Comparison of ENCODE assay signal across 25 mouse cellular contexts in the genomic region with DNA sequence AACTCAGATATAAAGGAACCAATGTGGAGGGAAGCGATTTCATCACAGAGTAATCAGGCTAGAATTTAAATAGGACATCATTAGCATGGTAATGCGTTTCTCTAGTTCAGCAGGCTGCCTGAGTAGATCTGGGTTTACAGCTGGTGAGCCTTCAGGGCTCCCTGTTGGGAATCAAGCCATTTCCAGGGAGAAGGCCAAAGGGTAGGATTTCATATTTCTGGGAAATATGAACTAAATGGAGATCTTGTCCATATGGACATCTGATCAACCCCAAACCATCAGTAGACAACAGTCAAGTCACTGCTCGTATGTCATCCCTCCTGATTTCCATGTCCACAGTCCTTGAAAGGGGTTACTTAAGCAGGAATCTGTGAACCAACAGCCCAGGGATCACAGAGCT.
A peak's percentile ranks its signal among the peaks of the same experiment; 100 is the strongest.
DNase-seq lines count a peak whose midpoint lies in the region; ATAC-seq and TF ChIP-seq lines count a peak whose summit lies in the region.
"Had no signal": no experiment of that assay in that cellular context is flagged by ENCODE, and none has a peak within 500 bp of the region (broad histone marks: within the 10 kb centered on the region; RNA-seq: fewer than 3 reads in every experiment).

No protein-coding gene starts in this region.

- H3K27me3 ChIP-seq in hindbrain, embryonic 13.5 days: no peaks in the 10 kb centered on the region
- no peaks in the 10 kb centered on the region for H3K27me3 ChIP-seq in hindbrain, postnatal 0 days (ENCODE audit: insufficient read depth, low read length)
- H3K27me3 ChIP-seq in midbrain, embryonic 14.5 days (ENCODE audit: control insufficient read depth, insufficient read depth, low read length): 0 out of 2 replicates have a peak, but pooled peaks cover 7% of the 10 kb centered on the region
- H3K27me3 ChIP-seq in midbrain, postnatal 0 days (ENCODE audit: insufficient read depth, low read length): no peaks in the 10 kb centered on the region
- no peaks in the 10 kb centered on the region for H3K27me3 ChIP-seq in forebrain, embryonic 16.5 days (replicated peaks; ENCODE audit: control insufficient read depth, insufficient read depth, low read length)
- H3K27me3 ChIP-seq: heart, embryonic 13.5 days; liver, embryonic 15.5 days had no signal

- H3K27ac ChIP-seq in hindbrain, embryonic 13.5 days: peak overlapping the region; percentile 55
- H3K27ac ChIP-seq in hindbrain, postnatal 0 days: no peak overlapping the region
- H3K27ac ChIP-seq in midbrain, embryonic 14.5 days (replicated peaks; ENCODE audit: low read depth, low read length): peak overlapping the region; percentile 60
- H3K27ac ChIP-seq in midbrain, postnatal 0 days (ENCODE audit: low read depth, low read length): no peak overlapping the region
- peak overlapping the region; percentile 57 for H3K27ac ChIP-seq in forebrain, embryonic 16.5 days (ENCODE audit: low read length)
- H3K27ac ChIP-seq: heart, adult 2 months; heart, embryonic 13.5 days; kidney, embryonic 15.5 days; left cerebral cortex, adult 2 months; limb, embryonic 12.5 days; liver, embryonic 15.5 days; macrophage had no signal

- H3K4me1 ChIP-seq in hindbrain, embryonic 13.5 days (replicated peaks): peaks cover 28% of the 10 kb centered on the region
- peaks cover 4% of the 10 kb centered on the region; the same call in 1 of the 2 replicates for H3K4me1 ChIP-seq in hindbrain, postnatal 0 days (ENCODE audit: insufficient read depth, low read length)
- H3K4me1 ChIP-seq in midbrain, embryonic 14.5 days (ENCODE audit: control insufficient read depth, insufficient read depth, low read length): peaks cover 24% of the 10 kb centered on the region
- H3K4me1 ChIP-seq in midbrain, postnatal 0 days (ENCODE audit: insufficient read depth, low read length): 0 out of 2 replicates have a peak, but pooled peaks cover 4% of the 10 kb centered on the region
- H3K4me1 ChIP-seq in forebrain, embryonic 16.5 days (replicated peaks; ENCODE audit: control insufficient read depth, insufficient read depth, low read length): peaks cover 7% of the 10 kb centered on the region
- H3K4me1 ChIP-seq: limb, embryonic 12.5 days; liver, embryonic 15.5 days had no signal

- H3K36me3 ChIP-seq in hindbrain, embryonic 13.5 days: no peaks in the 10 kb centered on the region
- H3K36me3 ChIP-seq in hindbrain, postnatal 0 days (ENCODE audit: insufficient read depth, low read length): no peaks in the 10 kb centered on the region
- H3K36me3 ChIP-seq in midbrain, embryonic 14.5 days (ENCODE audit: control insufficient read depth, insufficient read depth, low read length): no peaks in the 10 kb centered on the region
- no peaks in the 10 kb centered on the region for H3K36me3 ChIP-seq in midbrain, postnatal 0 days (ENCODE audit: insufficient read depth, low read length)
- no peaks in the 10 kb centered on the region for H3K36me3 ChIP-seq in forebrain, embryonic 16.5 days (ENCODE audit: control insufficient read depth, insufficient read depth)
- H3K36me3 ChIP-seq: heart, embryonic 13.5 days; kidney, embryonic 15.5 days; limb, embryonic 12.5 days; liver, embryonic 15.5 days had no signal

- WGBS in hindbrain, embryonic 13.5 days: 35% methylated on average over 3 of the region's 3 CpGs
- 30% methylated on average over 3 of the region's 3 CpGs for WGBS in hindbrain, postnatal 0 days
- 22% methylated on average over 3 of the region's 3 CpGs for WGBS in midbrain, embryonic 14.5 days
- 31% methylated on average over 3 of the region's 3 CpGs for WGBS in midbrain, postnatal 0 days
- 26% methylated on average over 3 of the region's 3 CpGs for WGBS in forebrain, embryonic 16.5 days

- H3K9ac ChIP-seq in hindbrain, embryonic 13.5 days: no peak overlapping the region
- no peak overlapping the region for H3K9ac ChIP-seq in hindbrain, postnatal 0 days (replicated peaks; ENCODE audit: low read length)
- H3K9ac ChIP-seq in midbrain, embryonic 14.5 days (replicated peaks; ENCODE audit: low read length): no peak overlapping the region
- no peak overlapping the region for H3K9ac ChIP-seq in midbrain, postnatal 0 days (replicated peaks; ENCODE audit: low read length, poor library complexity, severe bottlenecking)
- H3K9ac ChIP-seq in forebrain, embryonic 16.5 days (replicated peaks; ENCODE audit: low read depth, low read length): no peak overlapping the region
- H3K9ac ChIP-seq: heart, embryonic 13.5 days; kidney, embryonic 15.5 days; limb, embryonic 12.5 days; liver, embryonic 15.5 days had no signal

- no peak for DNase-seq in hindbrain, postnatal 0 days (ENCODE audit: low spot score)
- peak; percentile 45 for DNase-seq in midbrain, embryonic 14.5 days
- no peak for DNase-seq in midbrain, postnatal 0 days (ENCODE audit: low spot score)
- DNase-seq in lung, postnatal 25 days (ENCODE audit: low spot score): peak; percentile 24
- DNase-seq in adrenal gland, adult 8-10 months: no peak
- DNase-seq: adrenal gland, postnatal 10 days; cerebellum, adult 11 months; cerebellum, adult 9-10 months; cerebellum, postnatal 36 days; heart, adult 2 months; heart, postnatal 10 days; kidney, adult 18-20 months; right cerebral cortex, adult 18-20 months; spleen, adult 18-20 months; thymus, postnatal 14 days had no signal

- H3K9me3 ChIP-seq in hindbrain, embryonic 13.5 days: no peaks in the 10 kb centered on the region
- H3K9me3 ChIP-seq in hindbrain, postnatal 0 days (ENCODE audit: low read length): no peaks in the 10 kb centered on the region
- H3K9me3 ChIP-seq in midbrain, embryonic 14.5 days (ENCODE audit: control insufficient read depth, low read length): no peaks in the 10 kb centered on the region
- no peaks in the 10 kb centered on the region for H3K9me3 ChIP-seq in midbrain, postnatal 0 days (ENCODE audit: low read length)
- H3K9me3 ChIP-seq in forebrain, embryonic 16.5 days (ENCODE audit: control insufficient read depth, low read length): no peaks in the 10 kb centered on the region
- H3K9me3 ChIP-seq: heart, embryonic 13.5 days; kidney, embryonic 15.5 days; limb, embryonic 12.5 days; liver, embryonic 15.5 days had no signal

- no peak for ATAC-seq in hindbrain, embryonic 13.5 days (ENCODE audit: low FRiP score)
- no peak for ATAC-seq in hindbrain, postnatal 0 days
- ATAC-seq in midbrain, embryonic 14.5 days (ENCODE audit: low FRiP score, low TSS enrichment): no peak
- ATAC-seq in midbrain, postnatal 0 days (ENCODE audit: low FRiP score): no peak
- ATAC-seq in forebrain, embryonic 16.5 days: peak; percentile 50; the same call in 1 of the 2 replicates
- no peak for ATAC-seq in inflammation-experienced regulatory T-cells, adult 6 months
- ATAC-seq: activated CD4-positive, CD25-positive, alpha-beta regulatory T cell, adult 4 months had no signal

- TF ChIP-seq CTCF in hindbrain, postnatal 0 days (IDR thresholded peaks at IDR 0.05; ENCODE audit: low read depth): no peak
- TF ChIP-seq CTCF in midbrain, postnatal 0 days (IDR thresholded peaks at IDR 0.05): no peak

- H3K4me2 ChIP-seq in hindbrain, embryonic 13.5 days: no peak overlapping the region
- no peak overlapping the region for H3K4me2 ChIP-seq in hindbrain, postnatal 0 days (ENCODE audit: low read depth, low read length)
- H3K4me2 ChIP-seq in midbrain, embryonic 14.5 days (ENCODE audit: low read length): no peak overlapping the region
- no peak overlapping the region for H3K4me2 ChIP-seq in midbrain, postnatal 0 days (ENCODE audit: low read depth, low read length, poor library complexity, severe bottlenecking)
- no peak overlapping the region for H3K4me2 ChIP-seq in forebrain, embryonic 16.5 days (ENCODE audit: low read length)
- H3K4me2 ChIP-seq: heart, embryonic 13.5 days; kidney, embryonic 15.5 days; limb, embryonic 12.5 days; liver, embryonic 15.5 days had no signal

- H3K4me3 ChIP-seq in hindbrain, embryonic 13.5 days: no peak overlapping the region
- H3K4me3 ChIP-seq in hindbrain, postnatal 0 days (ENCODE audit: low read length): no peak overlapping the region
- no peak overlapping the region for H3K4me3 ChIP-seq in midbrain, embryonic 14.5 days (replicated peaks; ENCODE audit: low read depth, low read length)
- H3K4me3 ChIP-seq in midbrain, postnatal 0 days (ENCODE audit: low read depth, low read length): no peak overlapping the region
- no peak overlapping the region for H3K4me3 ChIP-seq in forebrain, embryonic 16.5 days (replicated peaks; ENCODE audit: low read length)
- H3K4me3 ChIP-seq: heart, adult 2 months; heart, embryonic 13.5 days; kidney, embryonic 15.5 days; left cerebral cortex, adult 2 months; limb, embryonic 12.5 days; liver, embryonic 15.5 days had no signal

Comparison
In these comparisons a context has a peak if more than half of its experiments do, and no peak if none do; other contexts are left out.
1. H3K27ac ChIP-seq: peak in hindbrain, embryonic 13.5 days (single experiment), midbrain, embryonic 14.5 days (single experiment) and forebrain, embryonic 16.5 days (single experiment); none in hindbrain, postnatal 0 days (single experiment) and midbrain, postnatal 0 days (single experiment).
2. DNase-seq: peak in midbrain, embryonic 14.5 days (single experiment) and lung, postnatal 25 days (single experiment); none in hindbrain, postnatal 0 days (single experiment), midbrain, postnatal 0 days (single experiment) and adrenal gland, adult 8-10 months (single experiment).